Mouse (Mus musculus) WW6 (cell line): Measurements from ENCODE around the gene Nsmce4a.
A peak's percentile ranks its signal among the peaks of the same experiment; 100 is the strongest.
"Not testable (repeated sequence)": the region's sequence is repeated elsewhere in the genome, so short reads cannot be mapped to it uniquely, and the experiment has no call there.

ENCODE experiments used
- DNase-seq: peaks from one replicate; pipeline ENCODE4 v3.0.0-alpha.2; 2013; ENCODE audit warnings: low read depth, low spot score

Nsmce4a gene

GRCm38 (mm10) chr7:130537068-130537467 lies 35.9 kb downstream of the Nsmce4a start:
- DNase-seq: no peak

GRCm38 (mm10) chr7:130535174-130535573 lies 37.7 kb downstream of the Nsmce4a start:
- DNase-seq: no peak

DNA sequence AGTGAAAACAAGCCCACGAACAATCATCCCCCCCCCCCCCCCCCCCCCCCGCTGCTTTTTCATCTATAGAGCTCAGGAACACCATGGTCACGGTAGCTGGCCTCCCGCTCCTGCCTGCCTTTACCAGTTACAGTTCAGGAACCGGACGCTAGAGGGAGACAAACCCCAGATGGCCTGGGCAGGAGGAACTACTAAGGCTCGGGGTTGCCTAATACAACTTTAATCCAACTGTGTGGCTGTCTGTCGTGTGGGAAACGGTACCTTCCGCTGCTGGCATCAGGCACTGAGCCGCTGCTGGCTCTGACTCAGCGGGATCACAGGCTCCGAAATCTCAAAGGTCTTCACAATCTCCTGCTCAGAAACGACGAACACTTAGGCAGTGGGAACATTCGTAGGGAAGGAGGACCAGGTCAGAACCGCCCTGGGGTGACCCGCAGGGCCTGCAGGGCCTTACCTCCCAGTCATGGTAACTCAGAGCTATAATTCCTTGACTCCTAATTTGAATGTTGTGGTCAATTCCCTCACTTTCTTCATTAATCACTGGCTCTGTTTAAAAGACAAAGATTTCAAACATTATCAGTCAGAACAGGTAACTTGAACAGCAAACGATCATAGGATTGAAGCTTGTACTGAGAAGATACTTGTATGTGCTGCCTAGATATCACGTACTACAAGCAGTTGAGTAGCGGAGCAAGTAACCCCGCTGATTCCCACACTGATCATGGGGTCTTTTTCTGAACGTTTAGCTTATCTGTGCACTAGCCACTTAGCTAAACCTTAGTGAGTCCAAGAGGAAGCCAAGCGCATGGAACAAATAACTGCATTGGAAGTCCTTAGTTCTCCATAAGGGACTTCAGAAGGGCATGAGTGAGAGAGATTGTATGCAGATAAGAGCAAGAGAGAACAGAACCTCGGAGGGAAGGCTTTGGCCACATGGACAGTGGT lies 39.3 kb downstream of the Nsmce4a start:
- DNase-seq: peak; percentile 61

GRCm38 (mm10) chr7:130531138-130531537 lies 41.8 kb downstream of the Nsmce4a start:
- DNase-seq: not testable (repeated sequence)

GRCm38 (mm10) chr7:130527306-130527705 lies 45.6 kb downstream of the Nsmce4a start:
- no peak for DNase-seq

DNA sequence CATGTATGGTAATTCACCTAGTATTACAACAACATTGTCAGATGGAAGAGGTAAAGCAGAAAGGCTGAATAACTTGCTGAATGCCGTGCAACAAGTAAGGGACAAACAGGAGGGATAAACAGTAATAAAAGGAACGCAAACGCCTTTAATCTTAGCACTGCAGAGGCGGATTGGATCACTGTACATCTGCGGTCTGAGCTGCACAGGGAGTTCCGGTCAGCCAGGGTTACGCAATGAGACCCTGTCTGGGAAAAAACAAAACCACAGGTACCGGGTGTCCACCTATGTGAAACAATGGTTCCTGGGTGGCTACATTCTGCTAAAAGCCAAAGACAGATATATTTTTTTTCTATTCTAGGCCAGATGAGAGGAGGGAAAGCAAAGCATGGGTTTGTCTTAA lies 49.5 kb downstream of the Nsmce4a start:
- DNase-seq: no peak

- DNase-seq: no peak
These were observed 52.0 kb downstream of the Nsmce4a start for GRCm38 (mm10) chr7:130520812-130521422.

GRCm38 (mm10) chr7:130520049-130520425 lies 52.9 kb downstream of the Nsmce4a start, which contains the start of gene Ate1:
Gene Ate1, minus strand, starts transcription at chr7:130520369.
- DNase-seq: no peak

GRCm38 (mm10) chr7:130519096-130520048 lies 53.5 kb downstream of the Nsmce4a start:
- DNase-seq: peak; percentile 89

DNA sequence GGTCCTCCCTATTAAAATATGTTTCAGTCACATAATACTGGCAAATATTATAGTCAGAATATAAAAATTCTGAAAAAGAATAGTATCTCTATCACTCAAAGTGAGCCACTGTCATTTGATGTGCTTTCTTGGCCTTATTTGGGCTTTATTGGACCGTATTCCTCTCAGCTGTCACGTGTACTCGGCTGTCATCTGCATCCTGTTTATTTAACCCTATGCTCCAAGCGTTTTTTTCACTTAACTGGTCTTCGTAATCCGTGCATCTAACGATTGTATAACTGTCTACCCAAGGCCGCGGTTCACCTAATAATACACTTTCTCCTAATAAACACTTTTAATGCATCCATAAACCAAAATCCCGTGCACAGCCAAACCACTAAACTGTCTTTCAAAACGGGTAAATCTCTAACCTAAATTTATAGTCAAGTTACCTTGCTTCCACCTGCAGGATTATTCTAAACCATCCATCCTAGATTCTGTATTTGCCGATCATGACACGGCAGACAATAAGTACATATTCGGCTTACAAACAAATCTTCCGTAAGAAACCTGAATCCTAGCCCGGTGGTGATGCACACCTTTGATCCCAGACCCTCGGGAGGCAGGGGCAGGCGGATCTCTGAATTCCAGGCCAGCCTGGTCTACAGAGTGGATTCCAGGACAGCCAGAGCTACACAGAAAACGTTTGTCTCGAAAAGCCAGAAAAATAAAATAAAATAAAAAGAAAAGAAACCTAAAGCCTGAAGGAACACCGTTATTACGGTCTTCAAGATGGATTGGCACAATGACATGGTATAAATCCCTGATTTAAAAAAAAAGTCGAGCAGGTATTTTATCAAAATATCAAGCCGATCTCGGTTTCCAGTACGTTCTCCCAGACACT lies 54.5 kb downstream of the Nsmce4a start:
- no peak for DNase-seq

GRCm38 (mm10) chr7:130510243-130510642 lies 62.7 kb downstream of the Nsmce4a start:
- no peak for DNase-seq

DNA sequence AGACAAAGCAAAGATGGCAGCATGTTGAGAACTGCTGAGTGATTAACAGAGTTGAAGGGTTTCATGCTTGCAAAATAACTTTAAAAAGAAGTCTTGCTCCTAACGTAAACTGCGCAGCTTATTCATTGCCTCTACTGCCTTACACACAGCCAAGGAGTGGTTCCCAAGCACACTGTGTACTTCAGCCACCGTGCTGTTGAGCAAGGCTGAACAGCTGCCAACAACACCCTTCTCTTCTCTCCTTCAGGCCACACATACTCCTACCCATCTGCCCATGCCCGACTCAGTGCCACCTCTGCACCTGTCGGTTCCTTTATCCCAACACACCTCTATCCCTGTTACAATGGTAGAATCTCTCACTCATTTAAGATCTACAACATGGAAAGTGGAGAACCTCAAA lies 69.9 kb downstream of the Nsmce4a start:
- DNase-seq: no peak

DNA sequence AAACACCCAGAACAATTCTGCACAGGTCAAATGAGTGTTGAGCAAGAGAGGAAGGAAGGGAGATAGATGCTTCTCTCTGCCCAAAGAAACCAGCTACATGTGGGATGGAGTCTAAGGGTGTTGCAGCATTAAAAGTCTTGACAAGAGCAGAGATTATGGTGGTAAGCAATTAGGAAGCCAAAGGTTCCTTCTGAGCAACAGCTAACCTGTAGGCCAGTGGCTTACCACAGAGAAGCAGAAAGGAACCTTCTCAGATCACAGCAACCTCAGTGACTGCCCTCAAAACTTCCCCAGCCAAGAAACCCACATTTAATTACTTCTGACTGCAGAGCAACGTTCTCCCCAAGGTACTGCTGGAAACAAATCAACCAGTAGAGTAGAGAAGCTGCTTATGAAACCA lies 71.4 kb downstream of the Nsmce4a start:
- no peak for DNase-seq

DNA sequence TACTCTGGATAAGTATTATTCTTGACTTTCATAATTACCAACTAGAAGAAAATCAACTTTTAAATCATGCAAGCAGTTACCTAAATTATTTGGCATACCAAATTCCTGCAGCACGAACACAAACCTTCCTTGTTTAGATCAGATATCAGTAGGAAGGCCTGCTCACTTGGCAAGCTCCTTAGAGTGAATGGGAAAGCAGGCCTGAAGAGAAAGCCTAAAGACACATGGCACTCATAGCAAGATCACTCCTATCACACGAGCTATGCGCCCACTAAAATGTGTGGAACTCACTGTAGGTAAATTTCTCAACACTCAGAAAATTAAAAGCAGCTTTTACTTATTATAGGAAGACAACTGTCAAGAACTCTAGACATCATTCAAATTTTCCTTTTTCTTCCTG lies 79.6 kb downstream of the Nsmce4a start:
- no peak for DNase-seq

DNA sequence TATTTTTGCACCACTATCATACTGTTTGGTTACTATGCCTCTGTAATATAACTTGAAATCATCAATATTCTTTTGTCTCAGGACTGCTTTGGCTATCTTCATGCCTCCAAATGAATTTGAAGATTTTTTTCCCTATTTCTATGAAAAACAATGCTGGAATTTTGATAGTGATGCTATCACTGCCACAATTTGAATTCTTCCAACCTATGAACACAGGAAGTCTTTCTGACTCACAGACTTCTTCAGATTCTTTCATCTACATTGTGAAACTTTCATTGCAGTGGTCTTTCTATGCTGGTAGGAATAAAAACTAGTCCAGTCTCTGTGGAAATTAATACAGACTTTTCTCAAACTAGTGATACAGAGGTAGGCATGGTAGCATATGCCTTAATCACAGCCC lies 80.9 kb downstream of the Nsmce4a start:
- no peak for DNase-seq
